Mouse (Mus musculus) 3T3-L1 (cell line): ENCODE measurements at regions not wholly inside any gene's neighbourhood (a gene's known extent, or its start where the extent isn't known, plus 50 kb on each side); places are given as distances from the start of the nearest gene placed in this dataset.
A peak's percentile ranks its signal among the peaks of the same experiment; 100 is the strongest.

Experiments
- DNase-seq: peaks from one replicate; pipeline ENCODE4 v3.0.0-alpha.2; 2015; ENCODE audit warnings: low read depth, low spot score

DNA sequence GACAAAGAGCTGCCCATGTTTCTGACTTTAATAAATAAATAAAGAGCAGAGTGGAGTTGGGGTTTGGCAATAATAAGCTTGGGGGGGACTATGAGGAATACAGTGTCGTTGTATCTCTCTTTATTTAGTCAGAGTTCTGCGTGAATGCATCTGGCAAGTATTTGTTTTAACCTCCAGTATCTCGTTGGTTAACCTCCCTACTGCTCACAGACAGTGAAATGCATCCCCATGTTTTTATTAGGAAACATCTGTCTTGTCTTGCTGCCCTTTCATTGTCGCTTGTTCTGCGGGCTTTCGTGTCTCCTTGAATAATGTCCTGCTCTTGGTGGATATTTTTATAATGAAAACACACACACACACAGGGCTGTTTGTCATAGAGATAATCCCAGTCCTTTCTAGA lies 118.8 kb upstream of the Ccdc54 start:
- no peak for DNase-seq

DNA sequence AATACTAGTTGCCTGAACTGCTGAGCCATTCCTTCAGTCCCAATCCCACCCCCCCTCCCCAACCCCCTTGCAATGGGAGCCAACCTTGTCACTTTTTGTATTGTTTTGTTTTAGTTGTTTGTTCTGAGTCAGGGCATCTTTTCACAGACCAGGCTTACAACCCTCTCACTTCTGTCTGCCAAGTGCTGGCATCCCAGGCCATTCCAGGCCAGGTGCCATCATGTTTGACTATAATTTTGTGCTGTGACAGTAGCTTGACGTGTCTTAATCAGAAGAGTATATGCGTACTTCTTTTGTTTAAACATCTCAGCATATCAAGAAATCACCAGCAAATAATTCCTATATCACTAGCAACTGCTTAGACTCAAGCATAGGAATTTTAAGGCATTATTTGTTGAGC lies 117.0 kb upstream of the Ccdc54 start:
- no peak for DNase-seq

DNA sequence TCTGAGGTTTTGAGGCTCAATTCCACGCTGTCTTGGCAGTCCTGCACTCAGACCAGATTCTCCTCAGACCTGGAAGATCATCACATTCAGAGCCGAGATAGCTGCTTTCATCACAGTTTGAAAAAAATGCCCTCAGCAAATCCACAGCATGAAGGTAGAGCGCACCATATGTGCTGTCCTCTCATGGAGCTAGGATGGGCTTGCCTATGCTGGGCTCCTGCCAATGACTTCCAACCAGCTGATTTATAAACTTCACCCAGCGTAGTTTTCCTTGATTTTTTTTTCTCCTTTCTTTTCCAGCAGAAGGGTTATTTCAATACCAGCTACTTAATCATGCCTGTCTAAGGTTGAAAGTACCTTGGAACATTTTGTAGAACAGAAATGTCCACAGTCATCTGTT lies 115.0 kb upstream of the Ccdc54 start:
- no peak for DNase-seq

DNA sequence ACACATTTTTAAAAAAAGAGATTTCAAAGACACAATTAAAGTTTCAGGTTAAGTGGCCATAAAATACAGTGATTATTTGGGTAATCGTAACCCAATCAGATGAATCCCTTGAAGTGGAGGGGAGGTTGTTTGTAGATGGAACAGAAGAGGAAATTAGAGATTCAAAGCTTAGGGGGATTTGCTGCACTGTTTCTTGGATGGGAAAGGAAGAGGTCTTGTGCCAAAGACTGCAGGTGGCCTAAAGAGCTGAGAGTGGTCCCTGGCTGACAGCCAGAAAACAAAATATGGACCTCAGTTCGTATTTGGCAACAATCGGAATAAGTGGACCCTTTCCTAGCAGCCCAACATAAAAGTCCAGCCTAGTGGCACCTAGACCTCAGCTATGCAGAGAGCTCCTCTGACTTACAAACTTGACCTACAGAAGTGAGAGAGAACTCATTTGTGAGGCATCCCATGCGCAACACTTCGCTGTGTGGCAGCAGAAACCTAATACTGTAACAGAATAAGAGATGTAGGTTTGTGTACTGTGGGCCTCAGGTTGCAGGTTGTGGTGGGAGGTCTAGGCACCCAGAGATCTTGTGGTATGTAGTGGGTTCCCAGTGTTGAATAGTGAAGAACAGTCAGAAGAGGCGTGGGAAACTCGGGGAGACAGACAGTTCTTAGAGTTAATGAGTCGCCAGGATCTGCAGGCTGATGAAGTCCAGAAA lies 110.0 kb upstream of the Ccdc54 start:
- no peak for DNase-seq

DNA sequence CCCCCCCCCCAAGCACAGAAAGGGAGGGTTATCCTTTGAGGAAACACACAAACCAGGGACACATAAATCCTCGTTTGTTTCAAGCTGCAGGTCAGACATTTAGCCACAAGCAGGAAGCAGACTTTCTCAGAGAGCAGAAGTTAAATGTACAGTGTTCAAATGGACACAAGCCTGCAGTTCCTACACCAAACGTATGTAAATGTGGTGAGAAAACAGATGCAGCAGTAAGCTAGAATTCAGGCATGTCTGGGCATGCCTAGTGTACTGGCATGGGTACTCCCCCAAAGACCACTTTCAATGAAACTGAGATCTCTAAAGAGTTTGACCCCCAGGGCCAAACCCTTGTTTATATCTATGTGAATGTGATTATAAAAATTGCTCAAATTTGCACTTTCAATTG lies 109.2 kb upstream of the Ccdc54 start:
- DNase-seq = peak; percentile 20

DNA sequence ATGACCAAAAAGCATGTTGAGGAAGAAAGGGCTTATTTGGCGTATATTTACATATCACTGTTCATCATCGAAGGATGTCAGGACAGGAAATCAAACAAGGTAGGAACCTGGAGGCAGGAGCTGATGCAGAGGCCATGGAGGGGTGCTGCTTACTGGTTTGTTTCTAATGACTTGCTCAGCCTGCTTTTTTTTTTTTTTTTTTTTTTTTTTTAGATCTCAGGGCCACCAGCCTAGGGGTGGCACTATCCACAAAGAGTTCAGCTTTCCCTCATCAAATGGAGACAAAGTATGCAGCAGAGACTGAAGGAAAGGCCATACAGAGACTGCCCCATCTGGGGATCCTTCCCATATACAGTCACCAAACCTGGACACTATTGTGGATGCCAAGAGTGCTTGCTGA lies 106.8 kb upstream of the Ccdc54 start:
- DNase-seq = no peak

DNA sequence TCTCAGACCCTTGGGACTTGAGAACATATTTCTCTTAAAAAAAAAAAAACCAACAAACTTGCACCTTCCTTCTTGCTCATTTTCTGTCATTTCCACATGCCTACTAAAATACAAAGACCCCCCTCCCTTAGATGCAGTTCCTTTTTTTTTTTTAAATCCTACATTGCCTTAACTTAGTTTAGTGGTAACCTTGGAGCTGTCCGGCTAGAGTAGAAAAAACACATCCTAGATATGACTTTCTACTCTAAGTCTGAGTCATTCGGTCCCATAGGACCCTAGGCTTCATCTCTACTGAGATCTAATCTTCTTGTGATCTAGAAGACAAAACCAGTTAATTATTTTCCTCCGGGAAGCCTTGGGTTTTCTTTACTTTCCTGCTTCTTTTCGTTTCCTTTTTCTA lies 105.1 kb upstream of the Ccdc54 start:
- no peak for DNase-seq

DNA sequence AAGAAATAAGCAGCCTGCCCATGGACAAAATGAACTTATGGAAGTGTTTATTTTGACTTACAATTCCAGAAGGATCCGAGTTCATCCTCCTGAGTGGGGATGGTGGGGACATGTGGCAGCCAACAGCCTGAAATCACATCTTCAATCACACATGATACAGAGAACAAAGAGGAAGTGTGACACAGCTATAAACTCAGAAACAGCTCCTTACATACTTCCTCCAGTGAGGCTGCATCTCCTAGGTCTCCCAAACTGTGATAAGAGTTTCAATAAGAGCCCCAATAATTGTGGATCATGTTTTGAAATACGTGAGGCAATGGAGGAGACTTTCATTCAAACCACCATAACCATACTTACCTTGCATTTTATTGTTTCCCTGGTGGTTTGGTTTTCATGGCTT lies 103.1 kb upstream of the Ccdc54 start:
- no peak for DNase-seq

DNA sequence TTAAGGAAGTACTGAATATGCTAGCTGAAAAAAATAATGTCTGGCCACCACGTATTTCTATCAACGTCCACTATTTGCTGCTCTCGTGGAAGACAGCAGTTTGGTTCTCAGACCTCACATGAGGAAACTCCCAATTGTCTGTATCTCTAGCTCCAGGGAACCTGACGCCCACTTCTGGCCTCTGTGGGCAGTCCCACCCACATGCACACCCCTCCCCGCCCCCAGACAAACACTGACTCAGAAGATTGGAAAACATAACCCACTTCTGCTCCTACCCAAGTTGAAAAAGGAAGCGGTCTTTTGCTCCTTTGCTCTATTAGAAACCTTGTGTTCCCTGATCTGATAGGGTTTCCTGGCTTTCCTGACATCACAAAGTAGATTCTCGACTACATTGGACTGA lies 99.9 kb upstream of the Ccdc54 start:
- no peak for DNase-seq

DNA sequence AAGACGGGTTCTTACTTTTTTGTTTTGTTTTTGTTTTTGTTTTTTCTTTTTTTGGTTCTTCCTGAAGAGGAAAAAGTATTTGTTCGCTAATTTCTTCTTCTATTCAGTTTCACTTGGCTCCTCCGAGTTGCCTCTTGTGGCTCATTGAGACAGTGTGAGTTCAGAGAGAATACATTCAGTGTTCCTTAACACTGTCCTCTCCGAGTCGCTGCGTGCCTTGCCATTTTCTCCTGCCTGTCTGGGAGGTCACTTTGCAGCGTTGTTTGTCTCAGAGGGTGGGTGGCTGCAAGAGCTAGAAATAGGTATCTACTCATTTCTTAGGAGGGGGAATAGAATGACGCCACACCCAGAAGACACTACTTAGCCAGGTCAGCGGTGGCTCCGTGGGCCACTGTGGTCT lies 98.6 kb upstream of the Ccdc54 start:
- no peak for DNase-seq

DNA sequence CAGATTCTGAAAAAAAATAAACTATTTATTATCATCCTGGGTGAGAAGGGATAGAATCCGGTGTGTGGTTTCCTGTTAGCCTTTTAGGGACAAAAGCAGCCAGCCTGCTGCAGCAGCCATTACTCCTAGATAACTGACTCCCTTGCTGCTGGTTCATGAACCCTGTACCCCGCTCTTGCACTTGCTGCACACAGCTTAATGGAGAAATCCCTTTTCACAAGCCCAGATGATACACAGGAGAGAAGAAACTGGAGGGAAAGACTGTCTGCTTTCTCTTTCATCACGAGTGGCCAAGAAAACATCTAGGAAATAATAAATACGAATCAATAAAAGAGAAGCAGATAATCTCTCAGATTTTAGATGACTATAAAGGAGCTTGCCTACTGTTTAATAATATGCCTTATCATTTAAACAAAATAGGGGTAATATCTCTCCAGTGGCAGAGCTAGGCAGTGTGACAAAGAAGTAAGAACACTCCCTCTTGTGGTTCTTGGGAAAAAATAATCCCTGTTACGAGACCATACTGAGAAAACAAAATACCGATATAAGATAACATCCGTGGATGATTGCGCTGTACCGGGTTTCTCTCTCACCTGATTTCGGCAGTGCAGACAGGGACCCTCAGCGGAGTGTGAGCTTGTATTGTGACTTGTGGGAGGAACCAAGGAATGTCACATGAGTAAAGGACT lies 98.0 kb upstream of the Ccdc54 start:
- peak; percentile 56 for DNase-seq

DNA sequence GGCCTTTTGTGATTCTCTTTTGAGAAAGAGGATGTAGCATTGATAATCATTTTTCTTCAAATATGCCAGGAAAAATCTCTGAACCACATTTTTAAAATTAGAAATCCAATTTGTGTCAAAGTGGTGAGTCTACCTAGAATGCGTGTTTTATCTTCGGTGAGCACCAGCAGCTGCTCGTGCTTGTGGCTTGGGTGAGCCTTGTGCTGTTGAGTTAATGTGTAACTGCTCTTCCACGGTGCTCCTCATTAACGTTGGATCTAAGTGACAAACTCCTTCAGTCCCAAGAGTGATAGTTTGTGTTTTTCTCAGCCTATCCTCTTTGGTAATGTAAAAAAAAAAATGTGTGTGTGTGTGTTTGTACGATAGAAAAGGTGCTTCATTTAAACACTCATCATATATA lies 88.7 kb upstream of the Ccdc54 start:
- DNase-seq = no peak

DNA sequence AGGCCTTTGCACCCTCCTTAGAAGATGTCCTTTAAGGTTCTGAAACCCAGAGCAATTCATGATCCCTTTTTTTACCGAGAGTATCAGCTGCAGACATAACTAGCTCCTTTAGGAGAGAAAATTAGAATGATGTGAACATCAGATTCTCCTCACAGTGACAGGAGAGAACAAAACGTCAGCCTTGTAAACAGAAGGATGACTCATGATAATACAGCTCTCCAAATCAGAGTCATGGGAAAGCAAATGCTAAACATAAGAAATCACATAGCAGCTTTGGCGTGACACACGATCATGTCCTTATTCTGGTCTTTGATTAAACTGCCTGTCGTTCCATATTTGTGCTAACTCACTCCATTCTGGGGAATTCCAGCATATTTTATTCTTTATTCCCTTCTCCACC lies 82.4 kb upstream of the Ccdc54 start:
- DNase-seq = peak; percentile 68

DNA sequence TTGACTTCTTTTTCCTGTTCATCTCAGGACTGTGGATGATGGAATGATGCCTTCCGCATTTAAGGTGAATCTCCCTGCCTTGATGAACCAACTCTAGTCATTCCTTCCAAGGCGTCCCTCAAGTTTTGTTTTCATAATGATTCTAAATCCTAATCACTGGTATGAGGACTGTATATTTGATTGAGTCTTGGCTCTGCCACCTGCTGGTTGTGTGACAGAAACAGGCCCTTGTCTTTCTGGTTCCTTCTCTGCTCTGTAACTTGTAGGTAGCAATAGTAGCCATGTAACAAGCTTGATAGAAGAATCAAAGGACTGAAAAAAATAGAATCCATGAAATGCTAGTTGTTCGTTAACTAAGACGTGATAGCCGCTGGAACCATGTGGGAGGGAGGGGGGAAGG lies 81.8 kb upstream of the Ccdc54 start:
- peak; percentile 39 for DNase-seq

DNA sequence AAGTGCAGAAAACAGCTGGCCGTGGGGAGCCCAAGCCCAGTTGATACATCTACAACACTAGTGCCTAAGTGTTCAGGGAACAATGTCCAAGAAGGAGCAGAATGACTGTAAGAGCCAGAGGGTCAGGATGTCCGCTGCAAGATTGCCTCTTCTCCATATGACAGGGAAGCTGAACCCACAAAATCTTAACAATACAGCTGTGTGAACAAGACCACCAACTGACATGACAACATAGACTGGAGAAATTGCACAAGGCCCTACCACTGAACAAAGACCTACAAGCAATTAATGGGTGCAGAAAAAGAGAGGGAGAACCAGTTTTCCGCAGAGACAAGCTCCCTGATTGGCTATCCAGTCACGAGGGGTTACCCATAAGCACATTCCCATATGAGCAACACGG lies 80.2 kb upstream of the Ccdc54 start:
- DNase-seq = no peak

DNA sequence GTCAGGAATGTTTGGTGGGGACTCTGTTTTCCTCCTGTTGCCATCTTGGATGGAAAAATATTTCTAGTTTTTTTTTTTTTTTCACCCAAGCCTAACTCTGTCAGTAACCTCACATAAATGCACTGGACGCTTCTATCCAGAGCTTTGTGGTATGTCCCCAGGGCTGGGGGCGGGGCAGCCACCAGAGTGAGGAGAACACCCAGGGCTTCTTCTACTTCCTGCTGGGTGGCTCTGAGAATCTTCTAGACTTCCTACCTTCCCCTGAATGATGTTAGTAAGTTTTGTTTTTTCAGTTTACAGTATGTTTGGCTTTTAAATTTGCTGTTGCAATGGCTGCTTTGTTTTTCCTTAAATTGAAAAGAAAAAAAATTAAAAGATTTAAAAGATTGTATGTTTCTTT lies 73.3 kb upstream of the Ccdc54 start:
- peak; percentile 47 for DNase-seq
